Mouse (Mus musculus) erythroblast, embryonic 14.5 days (primary cell): ENCODE measurements at regions not wholly inside any gene's neighbourhood (a gene's known extent, or its start where the extent isn't known, plus 50 kb on each side); places are given as distances from the start of the nearest gene placed in this dataset.

Experiments used
- GATA1 ChIP-seq: IDR thresholded peaks from 2 replicates; pipeline ENCODE4 v1.6.1; 2012; ENCODE audit warnings: low read length, inconsistent platforms, mixed read lengths
- TAL1 ChIP-seq: IDR thresholded peaks from 3 replicates; pipeline ENCODE4 v1.6.1; 2012; ENCODE audit warnings: low read length, inconsistent platforms, mixed read lengths

DNA sequence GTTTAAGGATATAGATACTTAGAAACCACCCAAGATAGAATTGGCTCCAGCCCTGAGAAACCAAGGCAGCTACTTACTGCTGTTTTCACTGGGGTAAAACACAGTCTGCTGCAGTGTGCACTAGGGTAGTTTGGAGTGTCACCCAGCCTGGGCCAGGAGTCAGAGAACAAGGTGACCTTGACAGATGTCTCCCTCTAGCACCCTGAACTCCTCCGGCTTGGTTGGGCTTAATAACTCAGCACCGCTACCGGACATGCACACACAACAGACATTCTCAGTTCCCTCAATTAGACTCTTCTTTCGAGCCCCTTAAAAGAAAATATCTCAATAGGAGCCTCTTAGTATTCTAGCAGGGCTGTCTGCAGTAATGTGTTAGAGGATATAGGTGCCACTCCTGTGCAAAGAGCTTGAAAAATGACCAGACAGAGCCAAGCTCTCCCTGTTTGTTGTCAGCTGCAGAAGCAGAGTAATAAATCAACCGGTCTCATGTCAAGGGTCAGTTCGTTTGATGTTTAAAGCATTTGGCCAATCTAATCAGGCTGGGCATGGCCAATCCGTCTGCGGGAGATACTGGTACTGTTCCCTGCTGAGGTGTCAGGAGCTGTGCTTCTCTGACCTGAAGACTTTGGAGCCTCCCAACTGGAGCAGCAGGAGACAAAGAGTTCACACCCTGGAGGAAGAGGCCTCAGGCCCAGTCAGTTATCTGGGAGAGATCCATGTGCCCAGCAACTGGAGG is 299.1 kb downstream of the Eipr1 start:
- TF ChIP-seq GATA1 = no peak
- TF ChIP-seq TAL1 = no peak
